Mouse (Mus musculus) frontal cortex, adult 2 months (tissue): ENCODE data around the gene Ccr10. TPM values are rescaled to one million over a fixed set of nuclear protein-coding genes. Genes with fewer than 3 reads are reported as not detected.
"Not testable (repeated sequence)": the region's sequence is repeated elsewhere in the genome, so short reads cannot be mapped to it uniquely, and the experiment has no call there.

Experiments used
- DNase-seq, 2 experiments: peaks; one replicate each; pipeline ENCODE4 v3.0.0; 2022; ENCODE audit warnings: low spot score in 1 of 2; ENCODE audit errors: extremely low spot score in 1 of 2
- polyA plus RNA-seq: library from polyadenylated mRNA; depleted of rRNA; stranded (reverse); fragments of >200 nt; gene quantifications from 2 replicates; pipeline ENCODE4 v1.2.3, GENCODE M21; 2012

The Ccr10 gene
- polyA plus RNA-seq, 1 experiment = 0.36 TPM

DNA sequence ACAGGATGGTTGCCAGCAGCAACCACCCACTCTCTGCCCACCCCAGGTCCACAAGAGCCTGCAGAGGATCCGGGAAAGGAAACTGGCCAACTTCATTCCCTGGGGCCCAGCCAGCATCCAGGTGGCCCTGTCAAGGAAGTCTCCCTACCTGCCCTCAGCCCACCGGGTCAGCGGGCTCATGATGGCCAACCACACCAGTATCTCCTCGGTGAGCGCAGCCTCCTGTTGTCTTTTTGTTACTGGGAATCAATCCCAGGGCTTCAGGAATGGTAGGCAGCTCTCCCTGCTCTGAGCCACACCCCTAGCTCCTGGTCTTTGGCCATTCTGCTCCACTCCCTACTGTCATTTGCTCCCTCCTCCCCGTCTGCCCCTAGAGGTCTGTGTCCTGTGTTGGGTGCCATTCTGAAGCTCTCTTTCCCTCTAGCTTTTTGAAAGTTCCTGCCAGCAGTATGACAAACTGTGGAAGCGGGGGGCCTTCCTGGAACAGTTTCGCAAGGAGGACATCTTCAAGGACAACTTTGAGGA is 14.2 kb downstream of the Ccr10 start:
- DNase-seq = not testable (repeated sequence)

DNA sequence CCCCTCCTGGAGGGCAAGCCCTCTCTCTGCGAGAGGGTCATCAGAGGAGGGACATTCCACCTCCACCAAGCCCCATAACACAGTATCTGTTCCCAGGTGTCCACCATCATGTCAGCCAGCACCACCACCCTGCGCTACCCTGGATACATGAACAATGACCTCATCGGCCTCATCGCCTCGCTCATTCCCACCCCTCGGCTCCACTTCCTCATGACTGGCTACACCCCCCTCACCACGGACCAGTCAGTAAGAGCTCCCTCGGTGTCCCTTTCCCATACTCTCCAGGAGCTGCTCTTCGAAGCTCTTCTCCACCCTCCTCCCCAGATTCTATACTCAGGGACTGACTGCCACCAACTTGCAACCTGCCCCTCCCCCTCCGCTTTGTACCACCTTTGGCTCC is 15.1 kb downstream of the Ccr10 start:
- not testable (repeated sequence) for DNase-seq

DNA sequence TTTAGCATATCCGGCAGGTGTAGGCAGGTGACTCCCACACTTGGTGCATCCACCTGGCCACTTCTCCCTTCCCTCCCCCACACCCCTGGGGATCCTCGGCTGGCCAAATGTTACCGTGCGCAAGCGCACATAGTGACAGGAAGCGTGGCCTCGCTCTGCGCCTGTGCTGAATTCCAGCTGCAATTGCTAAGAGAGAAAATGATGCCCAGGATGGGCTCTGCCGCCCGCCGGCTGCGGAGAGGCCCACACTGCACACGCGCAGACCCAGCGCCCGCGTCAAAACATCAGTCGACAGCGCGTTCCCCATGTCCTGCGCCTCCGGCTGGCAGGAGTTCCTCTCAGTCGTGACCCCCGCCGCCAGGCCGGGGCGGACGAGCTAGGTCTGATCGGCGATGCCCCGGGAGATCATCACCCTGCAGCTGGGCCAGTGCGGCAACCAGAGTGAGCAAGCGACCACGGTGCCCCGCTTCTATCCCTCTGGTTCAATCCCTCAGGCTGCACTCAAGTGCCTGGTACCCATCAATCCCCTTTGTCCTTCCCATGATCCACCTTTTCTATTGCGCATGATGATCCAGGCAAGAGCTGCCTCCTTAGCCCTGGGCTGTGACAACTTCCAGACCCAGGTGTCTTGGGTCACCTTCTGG is 19.4 kb downstream of the Ccr10 start, which contains the start of gene Tubg2:
TSS of gene Tubg2 (plus strand) at position 180 of the 644 bp plus-strand sequence.
- peak; percentile 77 to 86 for DNase-seq

DNA sequence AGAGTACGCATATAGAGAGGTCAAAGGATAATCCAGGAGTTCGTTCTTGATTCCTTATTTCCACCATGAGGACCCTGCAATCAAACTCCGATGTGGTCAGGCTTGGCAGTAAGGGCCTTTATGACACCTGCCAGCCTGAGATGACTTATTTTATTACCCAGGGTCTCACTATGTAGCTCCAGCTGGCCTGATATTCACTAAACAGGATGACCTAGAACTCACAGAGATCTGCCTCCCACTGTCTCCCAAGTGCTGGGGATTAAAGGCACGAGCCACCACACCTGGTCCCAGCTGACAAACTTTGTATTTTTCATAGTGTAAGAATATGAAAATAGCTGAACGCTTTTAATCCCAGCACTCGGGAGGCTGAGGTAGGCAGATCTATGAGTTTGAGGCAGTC is 20.1 kb downstream of the Ccr10 start:
- no peak for DNase-seq

DNA sequence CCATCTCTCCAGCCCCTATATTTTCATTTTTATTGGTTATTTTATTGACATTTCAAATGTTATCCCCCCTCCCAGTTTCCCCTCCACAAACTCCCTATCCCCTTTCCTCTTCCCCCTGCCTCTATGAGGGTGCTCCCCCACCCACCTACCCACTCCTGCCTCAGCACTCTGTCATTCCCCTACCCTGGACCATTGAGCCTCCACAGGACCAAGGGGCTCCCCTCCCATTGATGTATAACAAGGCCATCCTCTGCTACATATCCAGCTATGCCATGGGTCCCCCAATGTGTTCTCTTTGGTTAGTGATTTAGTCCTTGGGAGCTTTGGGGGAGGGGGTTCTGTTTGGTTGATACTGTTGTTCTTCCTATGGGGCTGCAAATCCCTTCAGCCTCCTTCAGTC is 20.6 kb downstream of the Ccr10 start:
- no peak for DNase-seq

DNA sequence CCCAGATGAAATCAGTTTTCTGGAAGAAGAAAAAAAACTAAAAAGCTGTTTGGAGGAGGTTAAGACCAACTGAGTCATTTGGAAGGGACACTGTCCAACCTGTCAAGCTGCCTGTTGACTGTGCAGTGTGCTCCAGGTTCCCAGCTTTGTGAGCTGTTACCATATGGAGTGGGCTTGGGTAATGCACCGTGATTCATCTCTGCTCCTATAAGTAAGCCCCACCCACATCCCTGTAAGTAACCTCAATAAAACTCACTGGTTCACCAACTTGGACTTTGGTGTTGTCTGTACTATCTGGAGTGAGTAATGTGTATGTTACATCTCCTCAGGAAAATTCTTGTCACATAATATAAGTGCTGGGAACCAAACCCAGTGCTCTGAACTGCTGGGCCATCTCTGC is 22.4 kb downstream of the Ccr10 start:
- DNase-seq = no peak

DNA sequence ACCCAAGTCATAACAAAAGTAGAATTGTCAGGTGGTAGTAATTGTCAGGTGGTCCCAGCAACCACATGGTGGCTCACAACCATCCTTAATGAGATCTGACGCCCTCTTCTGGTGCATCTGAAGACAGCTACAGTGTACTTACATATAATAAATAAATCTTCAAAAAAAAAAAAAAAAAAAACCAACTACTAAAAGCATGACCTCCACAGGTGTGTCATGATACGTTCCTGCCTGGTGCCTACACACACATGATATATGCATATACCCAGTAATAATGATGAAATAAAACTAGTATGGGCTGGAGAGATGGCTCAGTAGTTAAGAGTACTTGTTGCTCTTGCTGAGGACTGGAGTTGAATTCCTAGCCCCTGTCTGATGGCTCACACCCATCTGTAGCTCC is 24.2 kb downstream of the Ccr10 start:
- DNase-seq = no peak

DNA sequence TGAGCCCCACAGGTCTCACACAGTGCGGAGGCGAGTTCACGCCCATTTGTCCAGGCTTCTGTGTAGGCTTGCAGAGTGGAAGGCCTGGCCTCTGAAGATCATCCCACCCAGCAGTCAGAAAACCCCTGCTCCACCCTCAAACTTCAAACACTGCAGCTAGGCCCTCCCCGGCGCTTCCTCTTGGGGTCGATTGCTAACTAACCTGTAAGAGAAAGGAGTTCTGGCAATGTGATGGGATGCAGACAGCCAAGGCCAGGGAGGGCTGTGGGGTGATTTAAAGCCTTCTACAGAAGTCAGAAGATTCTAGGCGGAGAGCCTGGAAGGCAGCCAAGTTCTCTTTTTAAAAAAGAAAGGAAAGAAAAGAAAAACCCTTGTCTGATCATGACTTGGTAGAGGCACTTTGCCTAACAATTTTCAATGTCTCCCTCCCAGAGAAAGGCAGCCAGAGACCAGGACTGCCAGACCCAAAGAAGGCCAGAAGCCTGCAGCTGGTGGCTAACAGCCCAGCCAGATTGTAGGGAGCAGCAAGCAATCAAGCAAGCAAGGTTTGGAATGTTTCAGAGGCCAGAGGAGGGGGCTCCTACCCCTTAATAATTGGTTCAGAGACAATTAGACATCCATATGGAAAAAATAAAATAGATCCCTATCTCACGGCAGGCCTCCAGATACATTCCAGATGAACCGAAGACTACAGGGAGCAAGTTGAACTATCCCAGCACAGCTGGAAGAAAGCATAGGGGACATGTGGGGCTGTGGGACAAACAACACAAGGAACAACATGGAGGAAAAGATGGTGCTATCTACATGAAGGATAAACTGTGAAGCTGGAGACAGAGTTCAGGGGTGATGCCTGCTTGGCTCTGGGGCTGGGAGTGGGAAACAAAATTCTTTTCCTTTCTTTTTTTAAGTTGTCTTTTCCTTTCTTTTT is 25.8 kb downstream of the Ccr10 start:
- DNase-seq = no peak

DNA sequence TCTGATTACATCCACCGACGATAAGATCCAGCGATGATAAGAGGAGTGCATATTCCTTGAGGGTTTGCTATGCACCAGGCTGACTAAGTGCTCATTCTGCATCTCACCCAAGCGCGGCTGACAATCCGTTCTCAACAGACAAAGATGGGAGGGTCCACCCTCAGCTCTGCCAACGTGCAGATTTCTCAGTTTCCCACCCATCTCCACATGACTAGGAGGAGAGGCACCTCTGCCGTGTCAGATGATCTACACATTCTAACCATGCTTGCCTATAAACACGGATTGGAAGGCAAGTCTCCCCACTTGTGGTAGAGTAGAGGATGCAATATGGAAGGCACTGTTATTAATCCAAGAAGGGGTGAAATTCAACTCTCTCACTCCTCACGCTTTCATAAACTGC is 26.5 kb downstream of the Ccr10 start:
- no peak for DNase-seq

DNA sequence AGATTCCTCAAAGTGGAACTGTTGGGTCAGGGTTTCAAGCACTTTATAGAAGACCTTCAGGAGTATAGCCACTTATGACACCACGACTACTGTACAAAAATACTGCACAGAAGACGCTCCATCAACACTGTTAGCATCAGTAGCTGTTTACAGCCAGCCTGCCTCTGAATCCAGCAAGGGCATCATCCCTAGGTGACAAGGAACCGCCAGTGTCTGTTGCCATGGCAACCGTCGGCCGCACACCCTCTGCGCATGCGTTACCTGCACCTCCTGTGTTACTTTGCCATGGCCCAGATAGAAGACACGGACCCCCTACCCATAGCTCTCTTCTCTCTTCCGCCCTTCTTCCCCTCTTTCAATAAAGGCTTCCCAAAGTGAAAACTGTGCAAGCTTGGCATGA is 28.9 kb downstream of the Ccr10 start:
- peak in 1 of 2 experiments; percentile 63 for DNase-seq

DNA sequence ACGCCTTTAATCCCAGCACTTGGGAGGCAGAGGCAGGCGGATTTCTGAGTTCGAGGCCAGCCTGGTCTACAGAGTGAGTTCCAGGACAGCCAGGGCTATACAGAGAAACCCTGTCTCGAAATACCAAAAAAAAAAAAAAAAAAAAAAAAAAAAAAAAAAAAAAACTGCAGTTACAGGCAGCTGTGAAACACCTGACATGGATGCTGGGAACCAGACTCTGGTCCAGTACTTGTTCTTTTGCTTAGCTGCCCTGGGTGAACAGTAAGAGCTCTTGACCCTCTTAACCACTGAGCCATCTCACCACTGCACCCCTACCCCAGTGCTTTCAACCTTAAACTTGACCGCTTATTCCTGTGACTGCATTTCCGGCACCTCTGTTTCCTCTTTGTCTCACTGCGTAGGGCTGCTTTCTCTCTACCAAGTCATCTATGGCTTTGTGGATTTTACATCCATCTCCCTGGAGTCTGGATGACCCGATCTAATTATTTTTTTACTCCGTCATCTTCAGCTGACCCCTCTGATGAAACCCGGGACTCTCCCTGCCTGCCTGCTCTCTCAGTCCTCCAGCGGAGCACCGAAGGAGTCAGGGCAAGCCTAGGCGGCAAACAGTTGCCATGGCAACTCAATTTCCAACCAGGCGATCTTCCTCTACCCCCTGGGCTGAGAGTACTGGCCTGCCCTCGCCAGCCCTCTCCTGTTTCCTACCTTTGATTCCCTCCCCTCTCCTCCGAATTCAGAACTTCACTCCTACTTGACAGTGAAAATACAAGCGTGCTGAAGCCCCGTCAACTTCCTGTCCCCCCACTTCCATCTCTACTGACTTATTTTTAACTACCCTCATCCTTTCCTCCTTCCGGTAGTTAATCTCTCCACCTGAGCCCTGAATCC is 31.7 kb downstream of the Ccr10 start:
- peak in 1 of 2 experiments; percentile 67 for DNase-seq

DNA sequence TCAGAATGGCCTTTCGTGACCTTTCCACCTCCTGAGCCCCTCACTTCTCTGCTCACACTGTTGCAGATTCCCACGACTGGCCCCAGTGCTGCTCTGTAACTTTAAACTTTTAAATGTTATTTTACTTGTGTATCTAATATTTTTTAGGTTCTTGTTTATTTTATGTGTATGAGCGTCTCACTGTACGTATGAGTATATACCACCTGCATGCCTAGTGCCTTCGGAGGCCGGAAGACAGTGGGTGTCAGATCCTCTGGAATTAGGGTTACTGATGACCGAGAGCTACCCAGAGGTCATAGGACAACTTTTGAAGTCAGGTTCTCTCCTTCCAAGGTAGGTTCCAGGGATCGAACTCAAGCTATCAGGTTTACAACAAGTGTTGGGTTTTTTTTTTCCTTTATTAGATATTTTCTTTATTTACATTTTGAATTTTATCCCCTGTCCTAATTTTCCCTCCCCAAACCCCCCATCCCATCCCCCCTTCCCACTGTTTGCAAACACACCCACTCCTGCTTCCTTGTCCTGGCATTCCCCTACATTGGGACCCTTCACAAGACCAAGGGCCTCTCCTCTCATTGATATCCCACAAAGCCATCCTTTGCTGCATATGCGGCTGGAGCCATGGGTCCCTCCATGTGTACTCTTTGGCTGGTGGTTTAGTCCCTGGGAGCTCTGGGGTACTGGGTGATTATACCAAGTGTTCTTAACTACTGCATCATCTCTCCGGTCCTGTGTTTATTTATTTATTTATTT is 32.9 kb downstream of the Ccr10 start:
- no peak for DNase-seq

DNA sequence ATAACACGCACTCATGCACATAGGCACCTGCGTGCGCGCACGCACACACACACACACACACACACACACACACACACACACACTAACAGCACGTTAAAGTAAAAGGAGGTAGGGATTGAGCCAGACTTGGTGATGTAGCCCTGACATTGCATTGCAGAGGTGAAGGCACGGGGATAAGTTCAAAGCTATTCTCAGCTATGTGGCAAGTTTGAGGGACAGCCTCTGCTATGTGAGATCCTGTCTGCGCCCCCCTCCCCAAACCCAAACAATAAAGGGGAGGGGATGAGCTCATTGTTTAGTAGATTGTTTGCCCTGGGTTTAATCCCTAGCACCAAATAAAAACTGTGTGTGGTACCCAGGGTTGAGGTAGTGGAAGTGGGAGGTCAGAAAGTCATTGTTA is 34.2 kb downstream of the Ccr10 start:
- no peak for DNase-seq

DNA sequence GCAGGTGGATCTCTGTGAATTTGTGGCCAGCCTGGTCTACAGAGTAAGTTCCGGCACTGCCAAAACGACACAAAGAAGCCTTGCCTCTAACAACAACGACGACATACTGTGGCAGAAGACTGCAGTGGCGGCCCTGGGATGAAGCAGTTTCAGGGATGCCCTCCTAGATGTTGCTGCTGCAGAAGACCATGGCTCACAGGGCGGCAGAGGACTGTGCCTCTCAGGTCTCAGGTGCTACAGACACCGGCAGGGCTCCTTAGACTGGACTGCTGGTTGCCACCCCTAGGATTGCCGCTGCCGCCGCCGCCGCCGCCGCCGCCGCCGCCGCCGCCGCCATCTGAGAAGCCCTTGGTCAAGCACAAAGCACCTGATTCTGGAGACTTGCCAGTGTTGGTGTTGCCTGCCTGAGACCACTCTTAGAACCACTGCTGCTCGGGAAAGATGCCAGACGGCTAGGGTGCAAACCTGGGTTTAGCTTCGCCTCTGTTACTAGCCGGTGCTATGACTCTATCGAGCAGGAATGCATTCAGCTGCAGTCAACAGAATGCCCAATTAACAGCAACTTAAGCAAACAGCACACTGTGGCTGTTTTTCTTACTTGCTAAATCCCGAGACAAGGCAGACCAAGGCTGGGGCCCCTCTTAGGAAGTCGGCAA is 35.0 kb downstream of the Ccr10 start:
- no peak for DNase-seq

DNA sequence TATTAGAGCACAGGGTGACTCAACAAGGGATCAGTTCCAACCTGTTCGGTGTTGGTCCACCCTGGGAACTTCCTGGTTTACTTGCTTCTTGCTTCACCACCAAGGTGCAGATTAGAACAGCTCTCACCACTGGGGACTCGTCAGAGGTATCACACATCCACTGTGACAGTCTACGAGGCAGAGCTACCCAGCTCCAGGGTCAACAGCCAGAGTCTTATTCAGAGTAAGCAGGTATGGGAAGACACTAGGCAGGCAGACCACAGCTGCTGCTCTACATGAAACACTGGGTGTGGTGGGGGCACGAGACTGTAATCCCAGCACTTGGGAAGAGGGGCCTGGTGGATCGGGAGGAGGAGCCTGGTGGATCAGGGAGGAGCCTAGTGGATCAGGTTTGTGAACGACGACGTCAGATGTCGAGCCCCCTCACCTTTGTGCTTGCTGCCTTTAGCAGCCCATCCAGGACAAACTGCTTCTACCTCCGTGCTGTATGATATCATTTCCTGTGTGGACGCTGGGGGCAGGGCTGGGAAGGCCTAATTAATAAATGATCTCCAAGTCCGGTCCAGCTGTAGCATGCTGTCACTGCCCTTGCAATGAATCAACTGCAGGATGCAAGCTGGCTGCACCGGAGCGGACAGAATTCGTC is 36.6 kb downstream of the Ccr10 start:
- no peak for DNase-seq

DNA sequence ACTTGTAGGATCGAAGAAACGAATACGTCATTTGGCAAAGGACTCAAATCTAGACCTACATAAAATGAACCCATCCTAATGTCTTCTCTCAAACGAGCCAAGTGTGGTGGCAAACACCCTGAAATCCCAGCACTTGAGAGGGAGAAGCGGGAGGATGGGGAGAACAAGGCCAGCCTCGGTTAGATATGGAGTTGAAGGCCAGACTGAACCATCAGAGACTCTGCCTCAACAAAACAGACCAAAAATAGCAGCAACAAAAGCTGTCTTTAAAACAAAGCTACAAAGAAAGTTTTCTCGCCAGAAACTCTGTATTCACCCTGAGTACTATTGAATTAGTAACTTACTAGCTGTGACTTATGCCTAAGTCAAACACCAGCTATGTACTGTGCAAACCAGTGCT is 38.2 kb downstream of the Ccr10 start:
- DNase-seq = no peak

DNA sequence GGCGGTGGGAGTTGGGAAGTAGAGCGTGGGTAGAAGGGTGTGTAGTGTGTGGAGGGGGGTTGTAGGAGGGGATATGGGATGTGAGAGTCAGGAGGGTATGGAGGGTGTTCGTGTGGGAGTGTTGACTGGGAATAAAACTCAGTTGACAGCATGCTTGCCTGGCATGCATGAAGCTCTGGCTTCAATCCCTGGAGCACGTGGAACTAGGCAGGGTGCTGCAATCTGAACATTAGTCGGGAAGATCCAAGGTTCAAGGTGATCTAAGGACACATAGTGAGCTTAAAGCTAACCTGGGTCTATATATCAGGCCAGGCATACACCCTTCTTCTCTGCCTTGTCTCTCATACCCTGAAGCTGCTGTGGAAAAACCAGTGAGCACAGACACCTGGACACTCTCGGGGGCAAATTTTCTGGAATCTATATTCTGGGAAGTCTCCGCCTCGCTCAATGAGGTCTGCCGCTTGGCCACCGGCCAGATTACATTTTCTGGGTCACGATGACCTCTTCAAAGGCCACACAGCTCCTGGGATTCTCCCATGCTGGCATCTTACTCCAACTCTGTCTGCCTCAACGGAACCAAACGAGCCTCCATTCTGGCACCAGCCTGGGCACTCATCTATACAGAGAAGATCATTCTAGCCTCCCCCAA is 40.9 kb downstream of the Ccr10 start:
- DNase-seq = no peak

DNA sequence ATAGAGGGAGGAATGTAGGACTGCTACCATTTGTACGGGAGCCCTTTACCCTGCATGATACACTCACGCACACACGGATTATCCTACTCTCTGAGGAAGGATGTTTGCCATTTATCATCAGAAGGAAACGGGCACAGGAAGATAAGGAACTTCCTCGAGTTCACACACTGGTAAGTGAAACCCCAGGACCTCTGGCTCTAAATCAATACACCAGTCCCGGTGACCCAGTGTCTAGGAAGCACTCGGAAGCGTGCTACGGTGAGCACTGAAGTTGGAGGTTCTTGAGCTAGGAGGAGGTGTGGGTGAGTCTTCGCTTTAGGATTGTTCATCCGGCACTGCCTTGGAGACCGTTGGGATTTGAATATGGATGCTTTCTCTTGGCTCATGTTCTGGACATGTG is 42.2 kb downstream of the Ccr10 start:
- no peak for DNase-seq
